Mouse (Mus musculus): ENCODE results near the gene Rgs18.

- TF ChIP-seq CTCF (IDR thresholded peaks at IDR 0.05): no peak
- TF ChIP-seq EP300 (IDR thresholded peaks at IDR 0.05): no peak
These were observed 24.5 kb downstream of the Rgs18 start for GRCm38 (mm10) chr1:144750763-144751162.
